ENCODE assay signal across 7 mouse cellular contexts in genomic region chr13:58158099-58158912, GRCm38 (mm10). TPM values are rescaled to one million over a fixed set of nuclear protein-coding genes. Genes with fewer than 3 reads are reported as not detected.
A peak's percentile ranks its signal among the peaks of the same experiment; 100 is the strongest.
DNase-seq lines count a peak whose midpoint lies in the region; ATAC-seq lines count a peak whose summit lies in the region.

No protein-coding gene starts in this region.

- peak; percentile 88 to 96 for DNase-seq in adrenal gland, adult (ENCODE audit: inconsistent age in 2 of 2, low spot score in 1 of 2)
- peak; percentile 96 for DNase-seq in embryo, embryonic 10.5 days (ENCODE audit: low spot score)
- peak; percentile 67 for DNase-seq in gastrocnemius, postnatal 25 days
- peak; percentile 84 to 94 for DNase-seq in left cerebral cortex, postnatal 25 days (ENCODE audit: low spot score in 2 of 2)
- peak; percentile 86 for DNase-seq in midbrain, embryonic 10.5 days (ENCODE audit: low spot score)
- peak; percentile 94 for DNase-seq in right cerebral cortex, postnatal 4 days

- peak overlapping the region; percentile 95 for H3K4me2 ChIP-seq in intestine, embryonic 15.5 days (replicated peaks)

- no peaks in the 10 kb centered on the region for H3K9me3 ChIP-seq in intestine, embryonic 15.5 days
- peaks cover 9% of the 10 kb centered on the region for H3K9me3 ChIP-seq in midbrain, embryonic 10.5 days (replicated peaks)

- peak overlapping the region; percentile 66 for H3K9ac ChIP-seq in intestine, embryonic 15.5 days

- ATAC-seq in intestine, embryonic 15.5 days, result peak; percentile 67

- peak overlapping the region; percentile 91 for H3K4me3 ChIP-seq in intestine, embryonic 15.5 days (replicated peaks)
- H3K4me3 ChIP-seq in midbrain, embryonic 10.5 days, result peak overlapping the region; percentile 94

- H3K27me3 ChIP-seq in intestine, embryonic 15.5 days (replicated peaks), result no peaks in the 10 kb centered on the region
- 0 out of 2 replicates have a peak, but pooled peaks cover 4% of the 10 kb centered on the region for H3K27me3 ChIP-seq in midbrain, embryonic 10.5 days (ENCODE audit: low read depth, poor library complexity, severe bottlenecking)

- peak overlapping the region; percentile 52 for H3K27ac ChIP-seq in intestine, embryonic 15.5 days
- peak overlapping the region; percentile 87 for H3K27ac ChIP-seq in midbrain, embryonic 10.5 days (replicated peaks)

- intact Hi-C loops in left cerebral cortex, postnatal 25 days (cut with DNase I), result loop anchor here (2.0 to 10.0 kb wide), 4 partner anchors 74 to 429 kb away; no protein-coding TSS in a partner anchor

- peaks cover 23% of the 10 kb centered on the region for H3K36me3 ChIP-seq in intestine, embryonic 15.5 days
- peaks cover 36% of the 10 kb centered on the region for H3K36me3 ChIP-seq in midbrain, embryonic 10.5 days

- H3K4me1 ChIP-seq in intestine, embryonic 15.5 days (replicated peaks), result peaks cover 4% of the 10 kb centered on the region
- H3K4me1 ChIP-seq in midbrain, embryonic 10.5 days, result peaks cover 23% of the 10 kb centered on the region

- 5% methylated on average over 16 of the region's 16 CpGs for WGBS in intestine, embryonic 15.5 days
- WGBS in midbrain, embryonic 10.5 days, result 13% methylated on average over 16 of the region's 16 CpGs

RNA-seq across cellular contexts. Expression of gene Idnk, which starts 0.9 kb away (rescaled TPM):
- total RNA-seq in gastrocnemius, postnatal 25 days (2021), result 10 to 100 TPM in 1 of 2 experiments, 1 to 10 TPM in 1; 9.3 to 12.2 TPM
- 43.0 and 44.0 TPM in 2 replicates for polyA plus RNA-seq in intestine, embryonic 15.5 days (2015; fragmentation: Nextera tagmentation; extraction: Ambion mirVana)
- 10 to 100 TPM; 28.3 to 30.0 TPM for total RNA-seq in left cerebral cortex, postnatal 25 days (2021)
- 56.1 and 62.9 TPM in 2 replicates for polyA plus RNA-seq in midbrain, embryonic 10.5 days (2016; fragmentation: Nextera tagmentation; extraction: Ambion mirVana)

RNA-seq across cellular contexts. Expression of gene Hnrnpa0, which starts 29.9 kb away (rescaled TPM):
- total RNA-seq in gastrocnemius, postnatal 25 days (2021), result 10 to 100 TPM; 34.6 to 38.6 TPM
- 28.2 and 36.2 TPM in 2 replicates for polyA plus RNA-seq in intestine, embryonic 15.5 days (2015; fragmentation: Nextera tagmentation; extraction: Ambion mirVana)
- total RNA-seq in left cerebral cortex, postnatal 25 days (2021), result 100 to 1,000 TPM; 112 to 119 TPM
- 48.9 and 56.6 TPM in 2 replicates for polyA plus RNA-seq in midbrain, embryonic 10.5 days (2016; fragmentation: Nextera tagmentation; extraction: Ambion mirVana)

RNA-seq across cellular contexts. Expression of gene Klhl3, which starts 44.9 kb away (rescaled TPM):
- total RNA-seq in gastrocnemius, postnatal 25 days (2021), result under 1 TPM; 0.41 to 0.88 TPM
- 2.6 and 2.8 TPM in 2 replicates for polyA plus RNA-seq in intestine, embryonic 15.5 days (2015; fragmentation: Nextera tagmentation; extraction: Ambion mirVana)
- 10 to 100 TPM; 33.3 to 37.3 TPM for total RNA-seq in left cerebral cortex, postnatal 25 days (2021)
- 2.1 and 2.9 TPM in 2 replicates for polyA plus RNA-seq in midbrain, embryonic 10.5 days (2016; fragmentation: Nextera tagmentation; extraction: Ambion mirVana)

RNA-seq across cellular contexts. Expression of gene Ubqln1, which starts 57.1 kb away (rescaled TPM):
- 10 to 100 TPM; 41.1 to 42.4 TPM for total RNA-seq in gastrocnemius, postnatal 25 days (2021)
- 102 and 107 TPM in 2 replicates for polyA plus RNA-seq in intestine, embryonic 15.5 days (2015; fragmentation: Nextera tagmentation; extraction: Ambion mirVana)
- 100 to 1,000 TPM; 141 TPM for total RNA-seq in left cerebral cortex, postnatal 25 days (2021)
- polyA plus RNA-seq in midbrain, embryonic 10.5 days (2016; fragmentation: Nextera tagmentation; extraction: Ambion mirVana), result 128 and 134 TPM in 2 replicates

Comparison
In these comparisons a context has a peak if more than half of its experiments do, and no peak if none do; other contexts are left out.
1. Peak in every context shown above with its lines: DNase-seq, ATAC-seq, H3K4me3 ChIP-seq and H3K27ac ChIP-seq.
2. RNA of gene Klhl3, which starts 44.9 kb away (total RNA-seq): 33.3 to 37.3 TPM in left cerebral cortex, postnatal 25 days; 0.41 to 0.88 TPM in gastrocnemius, postnatal 25 days; every median in the first group is over 10 times any median in the second.